Comparison of ENCODE assay signal across 9 mouse cellular contexts in genomic region chr16:41510915-41511552, GRCm38 (mm10).
DNase-seq lines count a peak whose midpoint lies in the region; ATAC-seq lines count a peak whose summit lies in the region.
"Had no signal": no experiment of that assay in that cellular context is flagged by ENCODE, and none has a peak within 500 bp of the region (broad histone marks: within the 10 kb centered on the region; RNA-seq: fewer than 3 reads in every experiment).

No protein-coding gene starts in this region.

- H3K4me3 ChIP-seq in hindbrain, embryonic 14.5 days (replicated peaks; ENCODE audit: low read length), result no peak overlapping the region
- no peak overlapping the region for H3K4me3 ChIP-seq in hindbrain, embryonic 13.5 days
- H3K4me3 ChIP-seq in embryonic facial prominence, embryonic 15.5 days (replicated peaks), result no peak overlapping the region
- H3K4me3 ChIP-seq in limb, embryonic 12.5 days (replicated peaks), result no peak overlapping the region
- H3K4me3 ChIP-seq: gastrocnemius, adult 2 months had no signal

- H3K4me2 ChIP-seq in hindbrain, embryonic 14.5 days (replicated peaks), result no peak overlapping the region
- no peak overlapping the region for H3K4me2 ChIP-seq in hindbrain, embryonic 13.5 days
- H3K4me2 ChIP-seq in embryonic facial prominence, embryonic 15.5 days (replicated peaks), result no peak overlapping the region
- H3K4me2 ChIP-seq in limb, embryonic 12.5 days, result peak overlapping the region; percentile 22; the same call in 1 of the 2 replicates

- peak overlapping the region; percentile 26; the same call in 1 of the 2 replicates for H3K27ac ChIP-seq in hindbrain, embryonic 14.5 days
- H3K27ac ChIP-seq in hindbrain, embryonic 13.5 days, result no peak overlapping the region
- H3K27ac ChIP-seq in embryonic facial prominence, embryonic 15.5 days (replicated peaks), result no peak overlapping the region
- H3K27ac ChIP-seq in limb, embryonic 12.5 days, result no peak overlapping the region
- H3K27ac ChIP-seq: gastrocnemius, adult 2 months had no signal

- peak; percentile 53; the same call in 1 of the 2 replicates for ATAC-seq in hindbrain, embryonic 14.5 days (ENCODE audit: low FRiP score)
- no peak for ATAC-seq in hindbrain, embryonic 13.5 days (ENCODE audit: low FRiP score)
- peak; percentile 60; the same call in 1 of the 2 replicates for ATAC-seq in embryonic facial prominence, embryonic 15.5 days (ENCODE audit: insufficient number of reproducible peaks, low FRiP score, low TSS enrichment, low read depth)
- peak; percentile 68 for ATAC-seq in limb, embryonic 12.5 days (ENCODE audit: insufficient number of reproducible peaks, insufficient read depth, low FRiP score, low TSS enrichment, low read depth)

- DNase-seq in hindbrain, embryonic 14.5 days (ENCODE audit: low spot score), result no peak
- DNase-seq in adrenal gland, postnatal 25 days, result peak; percentile 4
- DNase-seq in gastrocnemius, adult 18-20 months (ENCODE audit: low spot score), result no peak
- DNase-seq in gastrocnemius, postnatal 14 days, result no peak
- DNase-seq: gastrocnemius, adult 2 months; liver had no signal

- no peak overlapping the region for H3K9ac ChIP-seq in hindbrain, embryonic 14.5 days
- H3K9ac ChIP-seq in hindbrain, embryonic 13.5 days, result no peak overlapping the region
- H3K9ac ChIP-seq in embryonic facial prominence, embryonic 15.5 days, result no peak overlapping the region
- H3K9ac ChIP-seq in limb, embryonic 12.5 days (replicated peaks), result no peak overlapping the region

- no peaks in the 10 kb centered on the region for H3K27me3 ChIP-seq in hindbrain, embryonic 14.5 days (ENCODE audit: control insufficient read depth, insufficient read depth, low read length)
- no peaks in the 10 kb centered on the region for H3K27me3 ChIP-seq in hindbrain, embryonic 13.5 days
- H3K27me3 ChIP-seq in embryonic facial prominence, embryonic 15.5 days, result no peaks in the 10 kb centered on the region
- no peaks in the 10 kb centered on the region for H3K27me3 ChIP-seq in limb, embryonic 12.5 days

- intact Hi-C loops in gastrocnemius, postnatal 14 days (cut with DNase I; ENCODE audit: low total_unique reads), result no loop called here

- H3K9me3 ChIP-seq in hindbrain, embryonic 14.5 days (ENCODE audit: control insufficient read depth, low read length), result no peaks in the 10 kb centered on the region
- no peaks in the 10 kb centered on the region for H3K9me3 ChIP-seq in hindbrain, embryonic 13.5 days
- H3K9me3 ChIP-seq in embryonic facial prominence, embryonic 15.5 days (replicated peaks), result no peaks in the 10 kb centered on the region
- H3K9me3 ChIP-seq in limb, embryonic 12.5 days, result no peaks in the 10 kb centered on the region

- no peaks in the 10 kb centered on the region for H3K36me3 ChIP-seq in hindbrain, embryonic 14.5 days (replicated peaks; ENCODE audit: control insufficient read depth, insufficient read depth)
- H3K36me3 ChIP-seq in hindbrain, embryonic 13.5 days, result no peaks in the 10 kb centered on the region
- H3K36me3 ChIP-seq in embryonic facial prominence, embryonic 15.5 days, result no peaks in the 10 kb centered on the region
- H3K36me3 ChIP-seq in limb, embryonic 12.5 days, result no peaks in the 10 kb centered on the region

- 49% methylated on average over 6 of the region's 6 CpGs for WGBS in hindbrain, embryonic 14.5 days
- WGBS in hindbrain, embryonic 13.5 days, result 54% methylated on average over 6 of the region's 6 CpGs
- 60% methylated on average over 6 of the region's 6 CpGs for WGBS in embryonic facial prominence, embryonic 15.5 days
- WGBS in limb, embryonic 12.5 days, result 18% methylated on average over 6 of the region's 6 CpGs

- peaks cover 8% of the 10 kb centered on the region; the same call in 1 of the 2 replicates for H3K4me1 ChIP-seq in hindbrain, embryonic 14.5 days (replicated peaks; ENCODE audit: control insufficient read depth, insufficient read depth, low read length)
- H3K4me1 ChIP-seq in hindbrain, embryonic 13.5 days (replicated peaks), result peaks cover 10% of the 10 kb centered on the region
- no peaks in the 10 kb centered on the region for H3K4me1 ChIP-seq in embryonic facial prominence, embryonic 15.5 days
- peaks cover 9% of the 10 kb centered on the region for H3K4me1 ChIP-seq in limb, embryonic 12.5 days (replicated peaks)
